Mouse (Mus musculus): ENCODE data around the gene Arhgef1. TPM values are rescaled to one million over a fixed set of nuclear protein-coding genes. Genes with fewer than 3 reads are reported as not detected.

Gene Arhgef1
- polyA plus RNA-seq, 1 experiment from 2014 or later: 74.4 TPM

GRCm38 (mm10) chr7:24882416-24883199 lies 20.1 kb upstream of the Arhgef1 start:
- no peak overlapping the region for H3K4me3 ChIP-seq
- ATAC-seq (replicated peaks): no peak
- H3K27me3 ChIP-seq: no peaks in the 10 kb centered on the region
- H3K4me1 ChIP-seq: peaks cover 26% of the 10 kb centered on the region
- no peak overlapping the region for H3K9ac ChIP-seq (replicated peaks)
- H3K9me3 ChIP-seq: no peaks in the 10 kb centered on the region
- H3K36me3 ChIP-seq: peaks cover 17% of the 10 kb centered on the region
- WGBS: 91% methylated on average over 9 of the region's 9 CpGs
- H3K4me2 ChIP-seq (replicated peaks): no peak overlapping the region
- no peak overlapping the region for H3K27ac ChIP-seq (replicated peaks)

- Histone ChIP-seq H3K9ac (replicated peaks) (peak within 1 kb of the TSS; percentile 100), H3K27me3 (no peaks in the 10 kb centered on the region), H3K9me3 (no peaks in the 10 kb centered on the region), H3K4me1 (peaks cover 29% of the 10 kb centered on the region), H3K27ac (replicated peaks) (peak within 1 kb of the TSS; percentile 94), H3K4me3 (peak within 1 kb of the TSS; percentile 96), H3K36me3 (peaks cover 30% of the 10 kb centered on the region), H3K4me2 (replicated peaks) (peak within 1 kb of the TSS; percentile 74)
- ATAC-seq (replicated peaks): peak; percentile 93
- whole genome bisulfite sequencing: under 1% methylated on average over 57 of the region's 57 CpGs
These were observed 18.6 kb upstream of the Arhgef1 start, which contains the start of gene Rps19 for GRCm38 (mm10) chr7:24883896-24884692. Gene Rps19 (plus strand): TSS chr7:24884371.

- no peak; the same call in 1 of the 2 replicates for ATAC-seq (replicated peaks)
- peak overlapping the region; percentile 100 for H3K9ac ChIP-seq (replicated peaks)
- peaks cover 37% of the 10 kb centered on the region for H3K36me3 ChIP-seq
- H3K9me3 ChIP-seq: no peaks in the 10 kb centered on the region
- H3K4me1 ChIP-seq: peaks cover 29% of the 10 kb centered on the region
- H3K27me3 ChIP-seq: no peaks in the 10 kb centered on the region
- peak overlapping the region; percentile 94 for H3K27ac ChIP-seq (replicated peaks)
- peak overlapping the region; percentile 74 for H3K4me2 ChIP-seq (replicated peaks)
- peak overlapping the region; percentile 96 for H3K4me3 ChIP-seq
- WGBS: under 1% methylated on average over 47 of the region's 47 CpGs
These were observed 17.9 kb upstream of the Arhgef1 start for GRCm38 (mm10) chr7:24884693-24885291.

- peak overlapping the region; percentile 96 for H3K4me3 ChIP-seq
- H3K4me2 ChIP-seq (replicated peaks): peak overlapping the region; percentile 74
- H3K9ac ChIP-seq (replicated peaks): peak overlapping the region; percentile 100
- no peaks in the 10 kb centered on the region for H3K27me3 ChIP-seq
- no peaks in the 10 kb centered on the region for H3K9me3 ChIP-seq
- H3K4me1 ChIP-seq: peaks cover 29% of the 10 kb centered on the region
- H3K36me3 ChIP-seq: peaks cover 41% of the 10 kb centered on the region
- no peak for ATAC-seq (replicated peaks)
- 43% methylated on average over 12 of the region's 12 CpGs for WGBS
- H3K27ac ChIP-seq (replicated peaks): no peak overlapping the region
These were observed 17.0 kb upstream of the Arhgef1 start for GRCm38 (mm10) chr7:24885468-24886307.

- H3K27ac ChIP-seq (replicated peaks): no peak overlapping the region
- H3K4me3 ChIP-seq: peak overlapping the region; percentile 96
- 65% methylated on average over 4 of the region's 4 CpGs for WGBS
- peak overlapping the region; percentile 100 for H3K9ac ChIP-seq (replicated peaks)
- H3K4me2 ChIP-seq (replicated peaks): peak overlapping the region; percentile 74
- no peaks in the 10 kb centered on the region for H3K9me3 ChIP-seq
- no peaks in the 10 kb centered on the region for H3K27me3 ChIP-seq
- H3K36me3 ChIP-seq: peaks cover 47% of the 10 kb centered on the region
- ATAC-seq (replicated peaks): no peak
- H3K4me1 ChIP-seq: peaks cover 29% of the 10 kb centered on the region
These were observed 16.4 kb upstream of the Arhgef1 start for GRCm38 (mm10) chr7:24886308-24886633.

- Histone ChIP-seq H3K27me3 (no peaks in the 10 kb centered on the region), H3K36me3 (peaks cover 49% of the 10 kb centered on the region), H3K4me2 (replicated peaks) (no peak overlapping the region), H3K9me3 (no peaks in the 10 kb centered on the region), H3K9ac (replicated peaks) (peak overlapping the region; percentile 14; the same call in 1 of the 2 replicates), H3K4me1 (peaks cover 29% of the 10 kb centered on the region), H3K4me3 (no peak overlapping the region), H3K27ac (replicated peaks) (no peak overlapping the region)
- no peak for ATAC-seq (replicated peaks)
- WGBS: 49% methylated on average over 4 of the region's 4 CpGs
These were observed 15.6 kb upstream of the Arhgef1 start for GRCm38 (mm10) chr7:24887096-24887495.

- H3K36me3 ChIP-seq: peaks cover 49% of the 10 kb centered on the region
- ATAC-seq (replicated peaks): 0 out of 2 replicates have a peak, but pooled peaks have one; percentile 14
- no peaks in the 10 kb centered on the region for H3K27me3 ChIP-seq
- peaks cover 29% of the 10 kb centered on the region for H3K4me1 ChIP-seq
- H3K4me2 ChIP-seq (replicated peaks): no peak overlapping the region
- H3K4me3 ChIP-seq: no peak overlapping the region
- H3K9ac ChIP-seq (replicated peaks): no peak overlapping the region
- no peaks in the 10 kb centered on the region for H3K9me3 ChIP-seq
- H3K27ac ChIP-seq (replicated peaks): no peak overlapping the region
- 75% methylated on average over 6 of the region's 6 CpGs for WGBS
These were observed 13.1 kb upstream of the Arhgef1 start for GRCm38 (mm10) chr7:24889431-24890220.

- H3K36me3 ChIP-seq: peaks cover 49% of the 10 kb centered on the region
- no peak overlapping the region for H3K9ac ChIP-seq (replicated peaks)
- no peaks in the 10 kb centered on the region for H3K9me3 ChIP-seq
- no peak overlapping the region for H3K4me2 ChIP-seq (replicated peaks)
- H3K27ac ChIP-seq (replicated peaks): no peak overlapping the region
- no peaks in the 10 kb centered on the region for H3K27me3 ChIP-seq
- WGBS: 32% methylated on average over 10 of the region's 10 CpGs
- no peak overlapping the region for H3K4me3 ChIP-seq
- H3K4me1 ChIP-seq: peaks cover 23% of the 10 kb centered on the region
- ATAC-seq (replicated peaks): peak; percentile 67
These were observed 12.2 kb upstream of the Arhgef1 start for GRCm38 (mm10) chr7:24890281-24891216.

GRCm38 (mm10) chr7:24891241-24892124 lies 11.2 kb upstream of the Arhgef1 start:
- H3K9ac ChIP-seq (replicated peaks): no peak overlapping the region
- H3K27ac ChIP-seq (replicated peaks): no peak overlapping the region
- WGBS: 77% methylated on average over 3 of the region's 3 CpGs
- no peaks in the 10 kb centered on the region for H3K9me3 ChIP-seq
- H3K4me1 ChIP-seq: peaks cover 14% of the 10 kb centered on the region
- H3K27me3 ChIP-seq: no peaks in the 10 kb centered on the region
- H3K36me3 ChIP-seq: peaks cover 43% of the 10 kb centered on the region
- no peak overlapping the region for H3K4me3 ChIP-seq
- no peak for ATAC-seq (replicated peaks)
- H3K4me2 ChIP-seq (replicated peaks): no peak overlapping the region

All from forebrain, embryonic 15.5 days (tissue).